Mouse (Mus musculus): ENCODE data around the gene Cenpx.

DNA sequence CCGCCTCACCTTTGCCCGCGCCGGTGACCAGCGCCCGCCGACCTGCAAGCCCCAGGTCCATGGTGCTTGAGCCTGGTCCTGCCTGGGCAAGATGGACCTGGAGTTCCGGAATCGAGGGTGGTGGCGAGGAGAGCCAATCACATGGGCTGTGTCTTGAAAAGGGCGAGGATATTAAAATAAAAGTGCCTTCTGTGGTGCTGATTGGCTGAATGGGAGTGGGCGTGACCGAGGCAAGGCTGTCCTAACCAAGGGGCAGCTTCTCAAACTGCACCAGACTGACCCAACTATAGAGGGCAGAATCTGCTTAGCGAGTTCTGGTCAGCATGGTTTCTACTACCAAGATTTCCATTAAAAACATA lies 13.6 kb upstream of the Cenpx start, which contains the start of gene Dcxr:
- peak; percentile 63 for TF ChIP-seq CTCF (IDR thresholded peaks at IDR 0.05; ENCODE audit: low read depth)
- TF ChIP-seq EP300 (IDR thresholded peaks at IDR 0.05; ENCODE audit: low read depth): no peak
